Mouse (Mus musculus): ENCODE data around the gene Ccdc8. TPM values are rescaled to one million over a fixed set of nuclear protein-coding genes. Genes with fewer than 3 reads are reported as not detected.

Ccdc8 gene
- polyA plus RNA-seq, 1 experiment from 2014 or later, result 5.6 TPM

- H3K9me3 ChIP-seq, result no peaks in the 10 kb centered on the region
- H3K4me3 ChIP-seq (replicated peaks), result no peak overlapping the region
- ATAC-seq, result 0 out of 2 replicates have a peak, but pooled peaks have one; percentile 15
- H3K27ac ChIP-seq, result no peak overlapping the region
- no peak overlapping the region for H3K9ac ChIP-seq (replicated peaks)
- 34% methylated on average over 4 of the region's 4 CpGs for WGBS
- H3K27me3 ChIP-seq, result no peaks in the 10 kb centered on the region
- peaks cover 15% of the 10 kb centered on the region for H3K36me3 ChIP-seq
- no peak overlapping the region for H3K4me2 ChIP-seq (replicated peaks)
- H3K4me1 ChIP-seq (replicated peaks), result peaks cover 27% of the 10 kb centered on the region
Observed at GRCm38 (mm10) chr7:16999650-17000049, 7.1 kb downstream of the Ccdc8 start.

- ATAC-seq, result peak; percentile 72
- Histone ChIP-seq H3K27me3 (no peaks in the 10 kb centered on the region), H3K9ac (replicated peaks) (no peak overlapping the region), H3K36me3 (peaks cover 44% of the 10 kb centered on the region), H3K27ac (no peak overlapping the region), H3K4me2 (replicated peaks) (no peak overlapping the region), H3K4me3 (replicated peaks) (no peak overlapping the region), H3K4me1 (replicated peaks) (peaks cover 7% of the 10 kb centered on the region; the same call in 1 of the 2 replicates), H3K9me3 (no peaks in the 10 kb centered on the region)
- WGBS, result 9% methylated on average over 7 of the region's 7 CpGs
Observed at GRCm38 (mm10) chr7:17002375-17003195, 10.1 kb downstream of the Ccdc8 start.

- Histone ChIP-seq H3K4me1 (replicated peaks) (0 out of 2 replicates have a peak, but pooled peaks cover 3% of the 10 kb centered on the region), H3K9me3 (no peaks in the 10 kb centered on the region), H3K36me3 (peaks cover 52% of the 10 kb centered on the region), H3K9ac (replicated peaks) (no peak overlapping the region), H3K4me2 (replicated peaks) (no peak overlapping the region), H3K4me3 (replicated peaks) (no peak overlapping the region), H3K27ac (no peak overlapping the region), H3K27me3 (no peaks in the 10 kb centered on the region)
- 88% methylated on average over 7 of the region's 7 CpGs for WGBS
- ATAC-seq, result no peak
Observed at GRCm38 (mm10) chr7:17003230-17003960, 10.9 kb downstream of the Ccdc8 start.

- no peaks in the 10 kb centered on the region for H3K9me3 ChIP-seq
- no peak overlapping the region; the same call in 1 of the 2 replicates for H3K9ac ChIP-seq (replicated peaks)
- H3K36me3 ChIP-seq, result peaks cover 65% of the 10 kb centered on the region
- no peaks in the 10 kb centered on the region for H3K4me1 ChIP-seq (replicated peaks)
- H3K4me3 ChIP-seq (replicated peaks), result no peak overlapping the region
- H3K27ac ChIP-seq, result no peak overlapping the region
- H3K4me2 ChIP-seq (replicated peaks), result no peak overlapping the region
- 88% methylated on average over 7 of the region's 7 CpGs for WGBS
- H3K27me3 ChIP-seq, result no peaks in the 10 kb centered on the region
- ATAC-seq, result no peak
Observed at GRCm38 (mm10) chr7:17004716-17005115, 12.2 kb downstream of the Ccdc8 start.

- WGBS, result 87% methylated on average over 4 of the region's 4 CpGs
- H3K36me3 ChIP-seq, result peaks cover 90% of the 10 kb centered on the region
- H3K27ac ChIP-seq, result no peak overlapping the region
- no peaks in the 10 kb centered on the region for H3K4me1 ChIP-seq (replicated peaks)
- H3K9me3 ChIP-seq, result no peaks in the 10 kb centered on the region
- no peak overlapping the region for H3K9ac ChIP-seq (replicated peaks)
- H3K4me2 ChIP-seq (replicated peaks), result no peak overlapping the region
- ATAC-seq, result no peak
- H3K27me3 ChIP-seq, result no peaks in the 10 kb centered on the region
- H3K4me3 ChIP-seq (replicated peaks), result no peak overlapping the region
Observed at GRCm38 (mm10) chr7:17007300-17007699, 14.8 kb downstream of the Ccdc8 start.

- Histone ChIP-seq H3K4me2 (replicated peaks) (no peak overlapping the region), H3K27ac (no peak overlapping the region), H3K9ac (replicated peaks) (no peak overlapping the region), H3K27me3 (no peaks in the 10 kb centered on the region), H3K4me3 (replicated peaks) (no peak overlapping the region), H3K4me1 (replicated peaks) (no peaks in the 10 kb centered on the region), H3K9me3 (no peaks in the 10 kb centered on the region), H3K36me3 (peaks cover 99% of the 10 kb centered on the region)
- ATAC-seq, result no peak
- WGBS, result 93% methylated on average over 16 of the region's 16 CpGs
Observed at GRCm38 (mm10) chr7:17009326-17010009, 17.0 kb downstream of the Ccdc8 start.

- Histone ChIP-seq H3K4me2 (replicated peaks) (no peak overlapping the region), H3K27ac (no peak overlapping the region), H3K36me3 (peaks cover 99% of the 10 kb centered on the region), H3K27me3 (no peaks in the 10 kb centered on the region), H3K9ac (replicated peaks) (no peak overlapping the region), H3K4me3 (replicated peaks) (no peak overlapping the region), H3K9me3 (no peaks in the 10 kb centered on the region), H3K4me1 (replicated peaks) (no peaks in the 10 kb centered on the region)
- WGBS, result 92% methylated on average over 5 of the region's 5 CpGs
- no peak for ATAC-seq
Observed at GRCm38 (mm10) chr7:17010010-17010347, 17.5 kb downstream of the Ccdc8 start.

- Histone ChIP-seq H3K4me1 (replicated peaks) (no peaks in the 10 kb centered on the region), H3K9ac (replicated peaks) (no peak overlapping the region), H3K27me3 (no peaks in the 10 kb centered on the region), H3K27ac (no peak overlapping the region), H3K4me2 (replicated peaks) (no peak overlapping the region), H3K9me3 (no peaks in the 10 kb centered on the region), H3K36me3 (peaks cover 99% of the 10 kb centered on the region), H3K4me3 (replicated peaks) (no peak overlapping the region)
- WGBS, result 95% methylated on average over 7 of the region's 7 CpGs
- ATAC-seq, result no peak
Observed at GRCm38 (mm10) chr7:17011909-17012590, 19.5 kb downstream of the Ccdc8 start.

- Histone ChIP-seq H3K9me3 (no peaks in the 10 kb centered on the region), H3K27ac (no peak overlapping the region), H3K9ac (replicated peaks) (no peak overlapping the region), H3K4me3 (replicated peaks) (no peak overlapping the region), H3K27me3 (no peaks in the 10 kb centered on the region), H3K36me3 (peaks cover 91% of the 10 kb centered on the region), H3K4me1 (replicated peaks) (no peaks in the 10 kb centered on the region), H3K4me2 (replicated peaks) (no peak overlapping the region)
- 85% methylated on average over 6 of the region's 6 CpGs for WGBS
- no peak for ATAC-seq
Observed at GRCm38 (mm10) chr7:17015381-17015780, 22.9 kb downstream of the Ccdc8 start.

- no peaks in the 10 kb centered on the region for H3K27me3 ChIP-seq
- WGBS, result 95% methylated on average over 1 of the region's 1 CpGs
Observed at GRCm38 (mm10) chr7:17017036-17017435, 24.5 kb downstream of the Ccdc8 start.

GRCm38 (mm10) chr7:17017921-17018320, 25.4 kb downstream of the Ccdc8 start:
- WGBS, result 94% methylated on average over 2 of the region's 2 CpGs

More at GRCm38 (mm10) chr7:17017036-17017435, 24.5 kb downstream of the Ccdc8 start:
- Histone ChIP-seq H3K9ac (replicated peaks) (no peak overlapping the region), H3K4me3 (replicated peaks) (no peak overlapping the region), H3K27ac (no peak overlapping the region), H3K36me3 (peaks cover 92% of the 10 kb centered on the region), H3K9me3 (no peaks in the 10 kb centered on the region), H3K4me1 (replicated peaks) (no peaks in the 10 kb centered on the region), H3K4me2 (replicated peaks) (no peak overlapping the region)
- ATAC-seq, result no peak

More at GRCm38 (mm10) chr7:17017921-17018320, 25.4 kb downstream of the Ccdc8 start:
- no peak overlapping the region for H3K4me3 ChIP-seq (replicated peaks)
- no peak overlapping the region for H3K9ac ChIP-seq (replicated peaks)
- H3K4me2 ChIP-seq (replicated peaks), result no peak overlapping the region
- no peaks in the 10 kb centered on the region for H3K4me1 ChIP-seq (replicated peaks)
- H3K27me3 ChIP-seq, result no peaks in the 10 kb centered on the region
- no peak for ATAC-seq
- H3K9me3 ChIP-seq, result no peaks in the 10 kb centered on the region
- H3K27ac ChIP-seq, result no peak overlapping the region
- peaks cover 92% of the 10 kb centered on the region for H3K36me3 ChIP-seq

Measured in midbrain, embryonic 13.5 days (tissue).